Mouse (Mus musculus): ENCODE measurements at regions not wholly inside any gene's neighbourhood (a gene's known extent, or its start where the extent isn't known, plus 50 kb on each side); places are given as distances from the start of the nearest gene placed in this dataset.

DNA sequence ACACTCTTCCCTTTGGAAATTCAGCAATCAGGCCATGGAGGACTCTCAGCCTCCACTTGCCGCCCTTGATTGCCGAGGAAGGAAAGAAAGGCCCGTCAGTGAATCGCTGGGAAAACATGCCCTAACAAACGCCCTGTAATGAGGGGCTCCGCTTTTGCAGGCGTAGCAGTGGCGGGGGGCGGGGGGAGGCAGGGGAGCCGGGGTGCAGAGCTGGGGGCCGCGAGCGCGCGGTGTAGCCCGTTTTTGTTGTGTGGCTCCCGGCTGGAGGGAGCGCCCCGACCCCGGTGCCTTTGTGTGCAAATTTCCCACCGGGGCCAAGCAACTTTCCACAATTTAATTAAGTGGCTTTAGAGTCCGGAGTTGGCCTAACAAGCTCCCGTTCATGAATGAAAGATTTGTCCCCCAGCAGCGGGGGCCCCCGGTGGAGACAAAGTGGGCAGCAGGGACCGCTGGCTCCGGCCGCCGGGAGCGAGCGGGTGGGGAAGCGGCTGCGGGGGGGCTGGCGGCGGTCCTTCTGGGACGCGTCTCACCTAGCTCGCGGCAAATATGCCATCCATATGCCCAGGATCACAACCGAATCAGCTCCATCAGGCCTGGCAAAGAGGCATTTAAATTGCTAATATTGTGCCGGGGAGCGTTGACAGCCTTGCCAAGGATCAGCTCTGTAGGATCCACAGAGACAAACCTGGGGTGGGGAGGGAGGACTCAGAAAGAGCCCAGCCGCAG lies 333.0 kb downstream of the 3100002H09Rik start:
- intact Hi-C loops (cut with DNase I), result no loop called here
- DNase-seq (ENCODE audit: low spot score in 2 of 2), result no peak

DNA sequence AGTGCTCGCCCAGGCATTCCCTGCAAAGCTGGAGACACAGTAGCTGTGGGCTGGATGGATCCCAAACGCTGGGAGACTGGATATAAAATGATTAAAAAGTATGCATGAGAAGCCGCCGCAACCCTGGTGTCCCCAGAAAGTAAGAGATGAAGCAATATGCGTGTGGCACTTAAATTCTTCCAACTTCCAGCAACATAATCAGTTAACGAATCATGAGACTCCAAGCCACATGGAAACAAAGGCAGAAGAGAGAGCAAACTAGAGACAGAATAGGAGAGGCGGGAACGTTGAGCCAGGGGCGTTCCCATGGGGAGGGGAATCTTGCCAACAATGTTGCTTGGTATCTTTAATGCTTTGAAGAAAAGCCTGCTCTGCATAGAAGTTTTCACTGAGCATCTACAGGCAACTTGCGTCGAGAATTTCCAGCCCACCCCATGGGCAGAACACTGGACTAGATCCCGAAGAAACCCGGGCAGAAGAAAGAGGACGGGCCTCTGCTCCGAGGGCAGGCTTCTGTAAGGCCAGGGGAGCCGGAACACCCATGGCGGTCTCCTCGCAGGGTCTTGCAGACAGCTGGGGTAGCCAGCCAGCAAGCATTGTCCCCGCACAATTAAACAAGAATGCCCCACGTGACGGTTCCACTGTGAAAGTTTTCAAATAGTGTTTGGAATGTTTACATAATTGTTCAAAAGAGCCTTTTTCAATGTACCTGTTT lies 333.7 kb downstream of the 3100002H09Rik start:
- peak; percentile 26 to 39 for DNase-seq (ENCODE audit: low spot score in 2 of 2)
- intact Hi-C loops (cut with DNase I), result no loop called here

DNA sequence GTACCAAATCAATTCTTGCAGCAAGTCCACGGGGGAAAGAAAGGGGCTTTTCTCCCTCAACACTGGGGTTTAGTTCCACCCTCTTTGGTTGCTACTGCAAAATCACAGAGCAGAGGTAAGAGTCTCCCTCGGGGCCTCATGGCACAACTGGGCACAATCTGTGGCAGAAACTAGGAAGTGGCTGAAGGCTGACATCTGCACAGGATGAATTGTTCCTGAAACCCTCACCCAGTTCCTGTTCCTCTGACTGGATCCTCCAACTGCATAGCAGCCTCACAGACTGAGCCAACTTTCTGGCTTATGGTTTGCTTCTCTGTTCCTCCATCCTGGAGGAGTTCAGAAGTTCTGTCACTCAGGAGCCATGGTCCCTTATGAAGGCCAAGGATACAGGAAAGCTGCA lies 338.6 kb downstream of the 3100002H09Rik start:
- intact Hi-C loops (cut with DNase I), result no loop called here
- DNase-seq (ENCODE audit: low spot score in 2 of 2), result no peak

DNA sequence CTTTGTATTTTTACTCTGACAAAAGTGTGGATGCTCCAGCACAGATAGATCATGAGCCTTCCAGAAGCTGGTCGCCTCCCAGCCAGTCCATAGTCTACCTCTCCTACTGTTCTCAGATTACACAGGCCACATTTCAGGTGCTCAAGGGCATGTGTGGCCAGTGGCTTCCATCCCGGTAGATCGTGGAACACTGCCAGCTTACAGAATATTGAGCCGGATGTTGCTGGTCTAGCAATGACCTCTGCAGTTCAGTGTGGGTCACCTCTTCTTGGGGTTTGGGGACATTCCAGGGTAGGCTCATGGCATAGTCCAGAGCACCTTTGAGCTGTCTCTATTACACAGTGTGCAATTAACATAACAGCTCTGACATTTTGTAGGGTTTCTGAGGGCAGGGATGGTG lies 342.2 kb downstream of the 3100002H09Rik start:
- intact Hi-C loops (cut with DNase I), result no loop called here
- no peak for DNase-seq (ENCODE audit: low spot score in 2 of 2)

DNA sequence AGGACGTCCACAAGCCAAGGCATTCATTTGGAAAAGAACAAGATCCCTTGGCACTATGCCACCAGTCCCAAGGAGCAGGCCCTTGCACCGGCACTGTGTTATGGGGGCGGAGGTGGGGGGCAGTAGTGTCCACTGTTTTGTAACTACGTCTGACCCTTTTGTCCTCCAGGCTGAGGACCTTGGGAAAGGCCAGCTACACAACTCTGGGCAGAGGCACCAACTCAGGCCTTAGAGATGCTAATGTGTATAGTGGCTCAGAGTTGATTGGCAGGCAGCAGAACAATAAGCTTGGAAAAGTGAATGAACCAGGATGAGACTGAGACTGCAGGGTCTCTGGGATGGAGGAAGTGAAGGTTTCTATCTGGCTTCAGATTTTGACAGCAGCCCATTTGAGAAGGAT lies 344.0 kb downstream of the 3100002H09Rik start:
- DNase-seq (ENCODE audit: low spot score in 2 of 2), result no peak
- intact Hi-C loops (cut with DNase I), result no loop called here

DNA sequence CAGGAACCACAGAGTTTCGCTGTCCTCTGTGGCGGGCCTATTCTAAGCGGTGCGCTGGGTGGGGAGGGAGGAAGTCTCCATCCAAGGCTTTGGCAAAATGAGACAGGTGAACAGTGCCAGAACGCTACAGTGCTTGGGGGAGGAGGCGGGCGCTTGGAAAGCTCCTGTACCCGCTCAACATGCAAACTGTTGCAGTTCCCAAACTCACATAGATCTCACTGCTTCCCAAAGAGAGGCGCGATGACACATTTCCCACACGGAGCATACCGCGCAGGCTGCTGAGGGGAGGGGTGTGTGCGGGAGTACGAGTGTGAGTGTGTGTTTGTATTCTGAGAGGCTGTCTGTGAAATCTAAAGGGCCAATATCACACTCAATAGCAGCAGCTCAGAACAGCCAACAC lies 345.1 kb downstream of the 3100002H09Rik start:
- intact Hi-C loops (cut with DNase I), result loop anchor here (1.0 kb wide), 2 partner anchors 55 to 310 kb away; no protein-coding TSS in a partner anchor

DNA sequence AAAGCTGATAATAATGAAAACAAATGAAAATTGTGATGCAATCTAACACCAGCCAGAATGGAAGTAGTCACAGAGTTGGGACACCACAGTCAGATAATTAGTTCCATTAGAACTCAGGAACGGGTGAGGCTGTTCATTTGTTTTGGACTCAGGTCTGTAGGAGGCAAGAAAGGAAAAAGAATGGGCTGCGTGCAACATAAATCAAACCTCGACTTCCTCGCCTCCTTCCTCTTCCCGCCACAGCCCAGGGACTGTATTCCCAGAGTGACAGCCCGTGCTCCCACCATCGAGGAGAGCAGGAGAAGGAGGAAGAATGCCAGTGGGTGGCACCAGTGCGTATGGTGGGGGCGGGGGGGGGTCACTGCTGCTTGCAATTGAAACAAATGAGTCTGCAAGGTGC lies 339.2 kb upstream of the 4930535I16Rik start:
- DNase-seq (ENCODE audit: low spot score in 2 of 2), result no peak
- intact Hi-C loops (cut with DNase I), result no loop called here

More for the DNA sequence above, 345.1 kb downstream of the 3100002H09Rik start:
- peak; percentile 41 to 89 for DNase-seq (ENCODE audit: low spot score in 2 of 2)

DNA sequence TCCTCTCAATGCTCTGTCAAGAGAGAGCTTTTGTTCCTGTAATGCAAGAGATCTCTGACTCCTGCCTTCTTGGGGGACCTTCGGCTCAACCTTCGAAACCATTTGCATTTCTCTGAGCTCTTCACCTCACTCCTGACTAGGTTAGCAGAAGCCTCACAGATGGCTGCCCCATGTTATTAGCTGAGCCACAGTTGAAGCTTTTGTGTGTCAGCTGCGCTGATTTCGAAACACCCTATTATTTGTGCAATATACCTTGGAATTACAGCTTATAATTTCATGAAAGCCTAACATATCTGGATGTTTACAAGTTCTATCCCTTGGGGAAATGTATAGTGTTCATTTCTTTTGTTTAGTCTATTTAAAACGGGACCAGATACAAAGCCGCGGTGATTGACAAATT lies 338.7 kb upstream of the 4930535I16Rik start:
- intact Hi-C loops (cut with DNase I), result no loop called here
- DNase-seq (ENCODE audit: low spot score in 2 of 2), result no peak

DNA sequence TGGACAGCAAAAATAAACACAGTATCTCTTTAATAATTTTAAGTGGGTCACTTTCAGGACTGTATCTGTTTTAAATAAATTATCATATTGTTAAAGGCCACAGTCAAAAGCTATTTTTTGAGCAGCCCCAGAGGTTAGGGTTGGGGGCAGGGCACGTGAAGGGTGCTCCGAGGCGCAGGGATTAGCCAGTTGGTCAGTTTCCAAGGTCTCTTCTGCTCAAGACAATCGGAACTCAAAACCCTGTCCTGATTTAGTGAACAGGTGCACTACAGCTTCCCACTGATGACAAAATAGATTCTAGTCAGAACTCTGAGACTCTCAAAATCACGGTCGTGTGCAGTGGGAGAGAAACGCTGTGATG lies 337.3 kb upstream of the 4930535I16Rik start:
- no peak for DNase-seq (ENCODE audit: low spot score in 2 of 2)
- intact Hi-C loops (cut with DNase I), result no loop called here

DNA sequence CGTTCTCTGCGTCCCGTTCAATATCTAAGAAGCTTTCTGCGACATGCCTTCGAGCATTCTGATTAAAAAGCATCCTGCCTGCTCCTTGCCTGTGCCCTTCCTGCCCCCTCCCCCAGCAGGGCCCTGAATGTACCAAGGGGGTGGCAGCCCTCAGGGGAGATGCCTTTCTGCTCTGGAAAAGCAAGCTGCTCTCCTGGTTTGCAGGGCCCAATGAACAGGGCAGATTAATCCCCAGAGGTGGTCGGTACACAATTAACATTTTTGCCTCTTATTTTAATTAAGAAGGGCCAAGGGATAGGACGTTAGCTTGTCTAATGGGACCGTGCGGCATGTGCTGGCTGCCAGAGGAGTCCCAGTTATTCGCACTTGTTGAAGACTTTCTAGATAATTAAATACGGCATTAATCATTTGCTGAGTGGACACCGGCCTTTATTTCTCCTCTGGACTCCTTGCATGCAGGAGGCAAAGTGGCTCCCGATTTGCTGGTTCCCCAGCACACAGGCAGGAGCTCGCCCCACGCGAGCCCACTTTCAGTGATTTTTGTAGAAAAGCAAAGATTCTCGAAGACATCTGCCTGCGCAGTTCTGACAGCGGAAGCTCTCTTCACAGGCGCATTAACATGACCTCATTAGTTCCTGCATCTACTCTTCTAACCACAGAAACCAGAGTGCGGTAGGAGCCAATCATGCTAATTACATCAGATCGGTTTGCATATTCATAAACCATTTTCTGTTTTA lies 336.8 kb upstream of the 4930535I16Rik start:
- intact Hi-C loops (cut with DNase I), result no loop called here
- no peak for DNase-seq (ENCODE audit: low spot score in 2 of 2)

DNA sequence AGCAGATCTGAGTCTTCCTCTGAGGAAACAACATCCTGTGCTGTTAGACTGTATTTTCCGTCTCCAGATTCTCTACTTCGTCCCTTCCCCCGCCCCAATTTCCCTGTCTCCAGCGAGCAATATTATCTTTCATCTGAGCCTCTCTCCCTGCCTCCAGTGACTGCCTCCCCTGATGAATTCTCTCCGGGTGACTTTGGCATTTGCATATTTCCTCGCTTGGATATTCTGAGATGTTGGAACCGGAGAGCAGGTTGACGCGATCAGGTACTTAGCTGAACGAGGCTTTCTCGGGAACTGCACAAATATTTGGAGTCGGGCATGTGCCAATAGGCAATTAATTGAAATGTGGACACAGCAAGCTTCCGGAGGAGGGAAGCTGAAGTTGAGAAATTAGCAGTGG lies 323.8 kb upstream of the 4930535I16Rik start:
- DNase-seq (ENCODE audit: low spot score in 2 of 2), result no peak
- intact Hi-C loops (cut with DNase I), result no loop called here

DNA sequence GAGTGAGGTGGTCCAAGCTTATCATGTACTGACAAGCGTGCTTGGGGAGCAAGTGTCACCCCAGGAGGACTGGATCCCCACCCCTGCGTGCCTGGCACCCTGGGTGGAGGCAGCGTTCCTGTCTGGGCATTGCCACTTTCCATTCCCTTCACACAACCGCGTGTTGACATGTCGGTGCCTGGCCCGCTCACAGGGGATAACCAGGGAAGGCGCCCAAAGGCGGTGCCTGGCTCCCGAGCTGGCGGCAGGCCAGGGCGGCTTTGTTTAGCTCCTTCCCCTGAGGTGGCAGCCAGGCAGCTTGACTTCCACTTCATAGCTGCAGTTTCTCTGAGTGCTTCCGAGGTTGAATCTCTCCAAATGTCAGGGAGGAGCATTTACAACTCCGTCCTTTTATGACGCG lies 318.7 kb upstream of the 4930535I16Rik start:
- DNase-seq (ENCODE audit: low spot score in 2 of 2), result peak in 1 of 2 experiments; percentile 19

DNA sequence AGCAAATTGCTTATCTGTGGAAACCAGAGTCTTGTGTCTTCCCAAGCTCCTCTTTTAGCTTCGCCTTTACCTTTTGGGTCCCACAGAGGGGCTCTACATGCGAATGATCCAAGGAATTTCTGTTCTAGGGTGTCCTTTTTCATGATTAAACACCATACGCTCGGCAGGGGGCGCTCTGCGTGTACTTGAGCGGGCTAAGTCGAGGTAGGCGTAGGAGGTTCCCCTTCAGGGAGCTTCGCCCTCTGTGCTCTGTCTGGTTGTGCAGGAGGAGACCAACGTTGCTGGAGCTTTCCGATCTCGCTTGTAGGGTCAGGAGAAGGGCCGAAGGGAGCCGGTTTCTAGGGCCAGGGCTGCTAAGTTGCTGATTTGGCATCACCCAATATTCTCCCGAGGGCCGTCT lies 310.7 kb upstream of the 4930535I16Rik start:
- peak; percentile 75 for DNase-seq (ENCODE audit: low spot score in 2 of 2)
- intact Hi-C loops (cut with DNase I), result loop anchor here (2.0 to 5.0 kb wide), 2 partner anchors 169 to 434 kb away; no protein-coding TSS in a partner anchor

More for the DNA sequence above, 318.7 kb upstream of the 4930535I16Rik start:
- intact Hi-C loops (cut with DNase I), result no loop called here

DNA sequence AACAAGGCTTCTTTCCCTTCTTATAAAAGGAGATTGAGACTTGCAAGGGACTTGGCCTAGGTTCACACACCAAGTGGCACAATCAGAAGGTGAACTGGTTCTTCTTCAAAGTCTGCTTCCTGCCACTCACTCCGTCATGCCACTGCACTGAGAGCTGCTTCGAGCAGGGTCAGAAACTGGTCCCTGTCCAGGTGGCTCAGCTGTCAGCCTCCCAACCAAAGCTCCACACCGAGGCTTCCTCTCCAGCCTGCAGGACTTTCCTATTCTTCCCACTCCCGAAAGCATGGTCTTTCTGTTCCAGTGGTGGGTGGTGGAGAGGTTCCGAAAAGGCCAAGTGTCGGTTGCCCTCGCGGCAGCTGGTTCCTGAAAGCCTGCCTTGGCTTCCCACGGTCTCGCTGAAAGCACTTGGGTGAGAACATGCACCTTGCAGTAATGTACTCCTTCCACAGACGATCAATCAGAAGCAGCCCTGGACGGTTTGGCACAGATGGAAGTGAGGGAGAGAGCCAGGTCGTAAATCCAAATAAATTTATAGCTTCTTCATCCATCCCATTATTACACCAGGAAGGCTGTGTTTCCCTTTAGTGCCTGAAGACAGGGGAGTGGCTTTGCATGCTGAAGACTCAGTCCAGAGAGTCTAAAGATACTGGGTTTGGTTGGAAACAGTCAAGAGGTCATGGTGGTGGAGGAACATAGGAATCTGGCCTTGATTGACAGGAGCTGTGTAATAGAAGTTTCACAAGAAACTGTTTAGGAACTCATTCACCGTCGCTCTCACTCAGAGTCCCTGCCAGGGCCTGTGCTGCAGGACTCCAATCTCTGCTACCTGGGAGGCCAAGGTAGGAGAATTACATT lies 306.1 kb upstream of the 4930535I16Rik start:
- intact Hi-C loops (cut with DNase I), result no loop called here
- DNase-seq (ENCODE audit: low spot score in 2 of 2), result no peak

DNA sequence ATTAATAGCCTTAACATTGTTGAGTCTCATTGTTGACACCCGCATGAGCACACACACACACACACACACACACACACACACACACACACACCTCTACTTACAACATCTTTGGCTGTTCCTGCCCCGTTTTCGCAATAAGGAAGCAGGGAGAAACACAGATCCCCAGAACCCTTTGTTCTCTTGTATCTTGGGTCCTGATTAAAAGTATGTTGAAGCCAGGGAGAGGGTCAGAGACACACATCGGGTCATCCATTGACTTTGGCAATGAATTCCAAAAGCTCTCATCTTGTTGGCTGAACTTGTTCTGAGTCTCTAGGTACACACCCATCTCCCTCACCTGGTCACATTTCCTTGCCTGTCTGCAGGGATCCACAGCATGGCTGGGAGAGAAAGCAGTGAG lies 303.9 kb upstream of the 4930535I16Rik start:
- intact Hi-C loops (cut with DNase I), result no loop called here
- DNase-seq (ENCODE audit: low spot score in 2 of 2), result no peak

DNA sequence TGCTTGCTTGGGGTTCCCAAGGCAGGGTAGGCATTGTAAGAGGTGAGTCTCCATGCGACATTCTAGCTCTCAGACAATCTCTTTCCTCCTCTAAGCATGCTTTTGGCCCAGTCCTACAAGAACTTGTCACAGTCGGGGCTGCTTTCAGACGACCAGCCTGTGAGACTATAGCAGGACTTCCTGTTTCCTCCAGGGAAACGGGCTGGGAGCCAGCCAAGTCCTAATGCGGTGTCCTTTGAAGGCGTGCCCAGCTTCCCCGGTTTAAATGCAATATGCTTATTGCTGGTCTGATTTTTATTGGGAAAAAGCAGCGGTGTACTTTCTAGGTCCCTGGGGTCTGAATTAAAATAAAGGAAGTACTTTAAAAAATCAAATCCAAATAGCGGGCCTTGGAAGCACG lies 299.4 kb upstream of the 4930535I16Rik start:
- peak; percentile 19 to 21 for DNase-seq (ENCODE audit: low spot score in 2 of 2)
- intact Hi-C loops (cut with DNase I), result no loop called here

DNA sequence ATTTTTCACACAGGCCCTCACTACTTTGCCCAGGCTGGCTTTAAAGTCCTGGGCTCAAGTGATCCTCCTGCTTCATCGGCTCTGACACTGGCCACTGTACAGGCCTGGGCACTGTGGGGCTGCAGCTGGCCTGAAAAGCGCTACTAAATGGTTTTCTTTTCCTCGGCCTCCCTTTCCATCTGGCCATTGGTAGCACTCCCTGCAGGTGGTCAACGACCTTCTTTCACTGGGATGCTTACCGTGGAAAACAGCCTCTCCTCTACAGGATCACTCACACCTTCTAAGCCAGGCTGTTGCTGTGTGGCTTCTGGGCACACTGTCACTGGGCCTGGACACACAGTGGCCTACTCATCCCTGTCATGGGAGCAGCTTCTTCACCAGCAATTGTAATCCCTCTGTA lies 298.5 kb upstream of the 4930535I16Rik start:
- intact Hi-C loops (cut with DNase I), result no loop called here
- DNase-seq (ENCODE audit: low spot score in 2 of 2), result no peak

DNA sequence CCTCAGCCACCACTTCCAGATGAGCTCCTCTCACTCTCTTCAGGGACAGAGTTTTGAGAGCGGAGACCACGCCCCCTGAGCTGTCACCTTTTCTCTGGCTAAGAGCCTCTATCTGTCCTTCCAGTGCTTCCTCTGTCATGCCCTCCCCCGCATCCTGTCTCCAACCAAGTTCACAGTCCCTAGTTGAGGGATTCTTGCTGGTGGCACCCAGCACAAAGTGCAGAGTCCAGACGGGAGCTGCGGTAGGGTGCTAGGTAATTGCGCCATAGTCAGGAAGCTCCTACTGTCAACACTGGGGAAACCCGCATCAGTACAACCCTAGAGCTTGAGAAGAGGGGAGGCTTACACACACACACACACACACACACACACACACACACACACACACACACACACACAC lies 297.3 kb upstream of the 4930535I16Rik start:
- intact Hi-C loops (cut with DNase I), result no loop called here
- DNase-seq (ENCODE audit: low spot score in 2 of 2), result no peak

DNA sequence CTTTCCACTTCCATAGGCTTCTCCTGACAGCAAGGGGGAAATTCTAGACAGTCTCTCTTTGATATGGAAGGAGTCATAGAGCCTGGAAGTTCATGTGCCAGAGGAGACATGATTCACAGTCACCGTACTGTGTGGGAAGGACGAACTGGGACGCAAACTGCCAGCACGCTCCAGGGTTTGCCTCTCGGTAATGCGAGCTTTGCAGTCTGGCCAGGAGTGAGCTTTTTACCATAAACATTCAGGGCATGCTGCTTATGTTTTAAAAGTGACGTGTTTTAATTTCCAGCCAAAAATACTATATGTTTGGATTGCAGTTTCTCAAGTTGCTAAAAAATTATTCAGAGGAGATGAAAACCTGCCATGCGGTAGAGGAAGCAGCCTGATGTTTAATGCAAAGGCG lies 292.3 kb upstream of the 4930535I16Rik start:
- peak; percentile 44 to 88 for DNase-seq (ENCODE audit: low spot score in 2 of 2)
- intact Hi-C loops (cut with DNase I), result loop anchor here (1.0 kb wide), 3 partner anchors 55 to 365 kb away; no protein-coding TSS in a partner anchor
